8 mouse cellular contexts compared by ENCODE assay signal in the genomic region with DNA sequence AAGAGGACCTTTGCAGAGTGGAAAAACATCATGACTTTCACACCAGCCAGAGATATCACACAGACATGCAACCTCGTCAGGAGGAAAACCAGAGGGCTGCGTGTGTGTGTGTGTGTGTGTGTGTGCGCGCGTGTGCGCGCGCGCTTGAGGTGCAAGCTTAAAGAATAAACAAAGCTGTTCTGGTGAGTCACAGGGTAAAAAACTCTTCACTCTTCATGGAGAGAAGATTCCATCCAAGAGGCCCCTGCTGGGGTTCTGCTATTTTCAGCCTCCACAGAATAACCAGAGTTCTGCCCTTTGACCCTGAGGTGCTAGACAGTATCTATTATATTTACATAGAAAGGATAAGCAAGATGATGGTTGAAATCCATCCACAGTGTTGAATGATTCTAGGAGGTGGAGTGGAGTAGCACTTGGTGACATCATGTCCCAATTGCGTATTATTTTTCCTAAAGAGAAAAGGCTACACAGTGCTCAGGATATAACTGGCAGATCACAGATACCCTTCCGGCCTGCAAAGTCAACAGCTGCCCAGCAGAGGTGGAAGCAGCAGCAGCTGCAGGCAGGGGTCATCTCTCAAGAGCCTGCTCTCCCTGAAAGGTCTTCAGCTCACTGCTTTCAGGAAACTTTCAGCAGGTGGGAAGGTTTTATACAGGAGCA. TPM values are rescaled to one million over a fixed set of nuclear protein-coding genes. Genes with fewer than 3 reads are reported as not detected.
DNase-seq lines count a peak whose midpoint lies in the region; ATAC-seq and TF ChIP-seq lines count a peak whose summit lies in the region.

No protein-coding gene starts in this region.

- H3K9me3 ChIP-seq in heart, embryonic 14.5 days (ENCODE audit: control insufficient read depth, low read length) = no peaks in the 10 kb centered on the region
- no peaks in the 10 kb centered on the region for H3K9me3 ChIP-seq in embryonic facial prominence, embryonic 14.5 days (ENCODE audit: control insufficient read depth, low read length)
- no peaks in the 10 kb centered on the region for H3K9me3 ChIP-seq in liver, embryonic 13.5 days (replicated peaks)

- peak; percentile 57 for ATAC-seq in heart, embryonic 14.5 days (ENCODE audit: insufficient number of reproducible peaks, insufficient read depth, low FRiP score, low read depth)
- no peak for ATAC-seq in embryonic facial prominence, embryonic 14.5 days (ENCODE audit: low read depth)
- ATAC-seq in liver, embryonic 13.5 days (ENCODE audit: low read depth) = peak; percentile 49; the same call in 1 of the 2 replicates

- H3K9ac ChIP-seq in heart, embryonic 14.5 days (ENCODE audit: low read length) = peak overlapping the region; percentile 47; the same call in 1 of the 2 replicates
- H3K9ac ChIP-seq in embryonic facial prominence, embryonic 14.5 days (ENCODE audit: low read depth, low read length) = no peak overlapping the region
- no peak overlapping the region for H3K9ac ChIP-seq in liver, embryonic 13.5 days

- H3K27ac ChIP-seq in heart, embryonic 14.5 days (replicated peaks in 1 of 2; ENCODE audit: control insufficient read depth in 1 of 2, insufficient read depth in 1 of 2, low read depth in 2 of 2, low read length in 2 of 2) = peak overlapping the region; percentile 81 to 89
- H3K27ac ChIP-seq in embryonic facial prominence, embryonic 14.5 days (replicated peaks; ENCODE audit: low read depth, low read length) = no peak overlapping the region
- no peak overlapping the region for H3K27ac ChIP-seq in liver, embryonic 13.5 days
- H3K27ac ChIP-seq in layer of hippocampus, adult 2 months = no peak overlapping the region

- WGBS in heart, embryonic 14.5 days = 23% methylated on average over 11 of the region's 11 CpGs
- WGBS in embryonic facial prominence, embryonic 14.5 days = 72% methylated on average over 11 of the region's 11 CpGs
- WGBS in liver, embryonic 13.5 days (ENCODE audit: insufficient replicate concordance) = 71% methylated on average over 11 of the region's 11 CpGs

- H3K4me3 ChIP-seq in heart, embryonic 14.5 days (ENCODE audit: control insufficient read depth in 1 of 2, insufficient read depth in 1 of 2, low read depth in 1 of 2, low read length in 2 of 2) = no peak overlapping the region
- H3K4me3 ChIP-seq in embryonic facial prominence, embryonic 14.5 days (ENCODE audit: low read depth, low read length) = no peak overlapping the region
- H3K4me3 ChIP-seq in liver, embryonic 13.5 days (replicated peaks) = no peak overlapping the region
- no peak overlapping the region for H3K4me3 ChIP-seq in layer of hippocampus, adult 2 months

- TF ChIP-seq CTCF in layer of hippocampus, adult 2 months (conservative IDR thresholded peaks at IDR 0.05) = no peak

- no peak for DNase-seq in heart, adult 8-10 months (ENCODE audit: low spot score)
- peak; percentile 29 for DNase-seq in CD4-positive helper T cell, adult 2 months (ENCODE audit: low read depth, low spot score)
- peak; percentile 46 for DNase-seq in embryonic facial prominence, embryonic 14.5 days (ENCODE audit: low spot score)
- DNase-seq in liver, embryonic 13.5 days = no peak
- DNase-seq in layer of hippocampus, adult 2 months (ENCODE audit: low spot score in 2 of 2) = no peak
- DNase-seq in urinary bladder, adult 2 months (ENCODE audit: low spot score) = no peak
- DNase-seq in spleen, postnatal 4 days (ENCODE audit: low spot score in 2 of 2) = no peak

- H3K4me1 ChIP-seq in heart, embryonic 14.5 days (ENCODE audit: control insufficient read depth in 2 of 2, insufficient read depth in 2 of 2, low read length in 2 of 2) = peaks cover 42 to 92% of the 10 kb centered on the region in 2 experiments
- peaks cover 37% of the 10 kb centered on the region for H3K4me1 ChIP-seq in embryonic facial prominence, embryonic 14.5 days (ENCODE audit: control insufficient read depth, insufficient read depth, low read length)
- peaks cover 60% of the 10 kb centered on the region for H3K4me1 ChIP-seq in liver, embryonic 13.5 days (replicated peaks)

- H3K27me3 ChIP-seq in heart, embryonic 14.5 days (ENCODE audit: control insufficient read depth, insufficient read depth, low read length) = no peaks in the 10 kb centered on the region
- H3K27me3 ChIP-seq in embryonic facial prominence, embryonic 14.5 days (replicated peaks; ENCODE audit: control insufficient read depth, insufficient read depth, low read length) = no peaks in the 10 kb centered on the region
- H3K27me3 ChIP-seq in liver, embryonic 13.5 days = no peaks in the 10 kb centered on the region

- peak overlapping the region; percentile 36 for H3K4me2 ChIP-seq in heart, embryonic 14.5 days (ENCODE audit: low read length)
- H3K4me2 ChIP-seq in embryonic facial prominence, embryonic 14.5 days (ENCODE audit: low read depth, low read length) = no peak overlapping the region
- H3K4me2 ChIP-seq in liver, embryonic 13.5 days = no peak overlapping the region

- H3K36me3 ChIP-seq in heart, embryonic 14.5 days (ENCODE audit: control insufficient read depth, insufficient read depth, low read length) = peaks cover 16% of the 10 kb centered on the region; the same call in 1 of the 2 replicates
- H3K36me3 ChIP-seq in embryonic facial prominence, embryonic 14.5 days (ENCODE audit: control insufficient read depth, insufficient read depth, low read length) = no peaks in the 10 kb centered on the region; the same call in 1 of the 2 replicates
- no peaks in the 10 kb centered on the region for H3K36me3 ChIP-seq in liver, embryonic 13.5 days

RNA-seq across cellular contexts. Expression of a gene that starts 41.0 kb away (rescaled TPM):
- 36.8 and 39.9 TPM in 2 replicates for polyA plus RNA-seq in heart, embryonic 14.5 days (2014; fragmentation: Nextera tagmentation; extraction: Ambion mirVana)
- total RNA-seq in heart, adult 8-10 months (2022) = 10 to 100 TPM; 21.8 to 23.8 (median 23.2) TPM
- polyA plus RNA-seq in embryonic facial prominence, embryonic 14.5 days (2014; fragmentation: Nextera tagmentation; extraction: Ambion mirVana) = 34.5 and 35.3 TPM in 2 replicates
- 2.7 TPM in 2 replicates for polyA plus RNA-seq in liver, embryonic 13.5 days (2015; fragmentation: Nextera tagmentation; extraction: Ambion mirVana)
- 1 to 10 TPM; 8.3 to 9.8 TPM for total RNA-seq in layer of hippocampus, adult 2 months (2021)
- polyA plus RNA-seq in urinary bladder, adult 2 months (2012; rRNA removed) = 35.0 and 42.5 TPM in 2 replicates

Comparison
In these comparisons a context has a peak if more than half of its experiments do, and no peak if none do; other contexts are left out.
1. H3K27ac ChIP-seq: peak in heart, embryonic 14.5 days (2 of 2); none in embryonic facial prominence, embryonic 14.5 days (single experiment), liver, embryonic 13.5 days (single experiment) and layer of hippocampus, adult 2 months (single experiment).
2. DNase-seq: peak in CD4-positive helper T cell, adult 2 months (single experiment) and embryonic facial prominence, embryonic 14.5 days (single experiment); none in heart, adult 8-10 months (single experiment), liver, embryonic 13.5 days (single experiment), layer of hippocampus, adult 2 months (0 of 2), urinary bladder, adult 2 months (single experiment) and spleen, postnatal 4 days (0 of 2).